Mouse (Mus musculus) right cerebral cortex, postnatal 10 days (tissue): Measurements from ENCODE around the gene Sgsm1.

Source experiments
- DNase-seq, 2 experiments: peaks; one replicate each; pipeline ENCODE4 v3.0.0; 2021; ENCODE audit warnings: low spot score in 2 of 2

The Sgsm1 gene

GRCm38 (mm10) chr5:113286048-113286447 is 24.5 kb downstream of the Sgsm1 start:
- no peak for DNase-seq

GRCm38 (mm10) chr5:113285541-113285940 is 25.0 kb downstream of the Sgsm1 start:
- DNase-seq, result peak in 1 of 2 experiments; percentile 25

- no peak for DNase-seq
Measured at GRCm38 (mm10) chr5:113283726-113284125, 26.9 kb downstream of the Sgsm1 start.

DNA sequence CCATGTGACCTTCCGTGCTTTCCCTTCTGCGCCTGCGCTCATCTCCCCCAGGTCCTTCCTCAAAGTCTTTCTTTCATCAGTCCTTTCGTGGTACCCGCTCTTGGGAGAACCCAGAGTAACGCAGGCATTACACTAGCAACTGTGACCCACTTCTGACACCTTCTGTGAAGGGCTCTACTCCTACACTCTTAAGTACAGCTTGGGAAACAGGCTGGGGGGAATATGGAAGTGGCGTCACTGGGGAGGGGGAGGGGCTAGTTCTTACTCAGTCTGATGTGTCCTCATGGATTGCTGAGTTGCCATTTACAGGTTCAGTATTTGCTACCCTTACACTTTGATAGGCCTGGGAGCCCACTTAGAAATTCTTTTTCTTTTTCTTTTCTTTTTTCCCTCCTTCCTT is 29.0 kb downstream of the Sgsm1 start:
- peak in 1 of 2 experiments; percentile 54 for DNase-seq

DNA sequence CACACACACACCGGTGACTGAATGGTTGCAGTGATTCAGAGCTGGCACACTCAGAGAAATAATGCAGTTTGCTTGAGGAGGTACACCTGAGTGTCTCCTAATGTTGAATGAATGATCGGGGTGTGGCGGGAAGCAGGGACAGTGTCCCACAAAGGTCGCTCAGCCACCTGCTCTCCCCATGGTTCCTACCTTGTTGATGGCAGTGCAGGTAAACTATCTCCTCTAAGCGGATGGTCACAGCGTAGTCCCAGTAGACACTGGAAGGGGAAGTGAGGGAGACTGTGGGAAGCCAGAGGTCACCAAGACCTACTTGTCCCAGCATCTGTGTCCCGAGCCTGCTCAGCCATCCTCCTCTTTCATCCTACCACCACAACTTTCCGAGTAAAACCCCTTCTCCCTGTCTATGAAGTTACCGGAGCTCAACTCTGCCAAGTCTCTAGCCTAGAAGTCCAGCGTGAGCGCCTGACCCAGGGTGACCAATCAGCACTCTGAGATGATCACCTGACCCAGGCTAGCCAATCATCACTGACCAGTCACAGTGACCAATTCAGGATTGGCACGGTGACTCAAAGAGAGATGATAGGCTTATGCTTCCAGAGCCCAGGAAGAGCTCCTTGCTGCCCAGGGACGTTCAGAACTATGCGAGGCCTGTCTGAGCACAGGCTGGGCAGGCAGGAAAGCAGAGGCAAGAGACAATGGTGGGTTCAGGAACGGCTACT is 30.3 kb downstream of the Sgsm1 start:
- peak in 1 of 2 experiments; percentile 63 for DNase-seq

- no peak for DNase-seq
Measured at GRCm38 (mm10) chr5:113275839-113276238, 34.7 kb downstream of the Sgsm1 start.

GRCm38 (mm10) chr5:113271207-113271811 is 39.3 kb downstream of the Sgsm1 start:
- peak; percentile 82 to 89 for DNase-seq

DNA sequence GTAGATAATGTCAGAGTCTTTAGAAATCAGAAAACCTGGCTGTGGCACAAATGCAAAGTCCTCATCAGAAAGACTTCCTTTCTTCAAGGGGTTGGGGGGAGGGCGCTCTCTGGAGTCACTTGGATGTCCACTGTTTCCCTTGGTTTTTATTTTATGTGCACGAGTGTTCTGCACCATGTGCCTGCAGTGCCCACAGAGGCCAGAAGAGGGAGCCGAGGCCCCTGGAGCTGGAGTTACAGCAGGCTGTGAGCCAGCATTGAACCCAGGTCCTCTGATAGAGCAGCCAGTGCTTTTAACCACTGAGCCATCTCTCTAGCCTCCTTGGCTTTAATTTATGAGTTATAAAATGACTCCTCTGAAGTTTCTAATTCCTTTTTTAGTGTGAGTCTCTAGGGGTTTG is 40.5 kb downstream of the Sgsm1 start:
- no peak for DNase-seq

DNA sequence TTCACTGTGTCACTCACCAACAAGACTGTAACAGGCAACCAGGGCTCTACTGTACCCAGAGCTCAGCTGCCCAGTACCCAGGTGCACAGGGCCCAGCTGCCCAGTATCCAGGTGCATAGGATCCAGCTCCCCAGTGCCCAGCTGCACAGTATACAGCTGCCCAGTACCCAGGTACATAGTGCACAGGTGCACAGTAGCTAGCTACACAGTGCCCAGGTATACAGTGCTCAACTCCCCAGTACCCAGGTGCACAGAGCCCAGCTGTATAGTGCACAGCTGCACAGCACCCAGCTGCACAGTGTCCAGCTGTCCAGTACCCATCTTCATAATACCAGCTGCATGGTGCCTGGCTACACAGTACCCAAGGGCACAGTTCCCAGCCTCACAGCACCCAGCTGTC is 42.3 kb downstream of the Sgsm1 start:
- DNase-seq, result no peak

DNA sequence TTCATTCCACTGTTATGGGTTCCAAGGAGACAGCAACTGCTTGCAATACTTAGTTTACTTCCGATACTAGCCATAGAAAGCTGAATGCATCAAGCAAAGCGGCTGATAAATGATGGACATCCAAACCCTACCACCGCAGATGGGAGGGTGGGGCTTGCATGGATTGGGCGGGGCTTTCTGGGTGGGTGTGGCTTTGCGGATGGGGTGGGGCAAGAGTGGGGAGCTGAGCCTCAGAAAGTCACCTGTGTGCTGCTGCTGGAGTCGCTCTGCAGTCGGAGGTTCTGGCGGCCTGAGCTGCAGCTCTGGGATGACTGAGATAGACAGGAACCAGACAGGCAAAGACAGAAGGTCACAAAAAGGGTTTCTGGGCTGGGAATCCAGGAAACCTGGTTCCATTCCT is 44.9 kb downstream of the Sgsm1 start:
- DNase-seq, result no peak

GRCm38 (mm10) chr5:113250806-113251205 is 59.8 kb downstream of the Sgsm1 start:
- no peak for DNase-seq

DNA sequence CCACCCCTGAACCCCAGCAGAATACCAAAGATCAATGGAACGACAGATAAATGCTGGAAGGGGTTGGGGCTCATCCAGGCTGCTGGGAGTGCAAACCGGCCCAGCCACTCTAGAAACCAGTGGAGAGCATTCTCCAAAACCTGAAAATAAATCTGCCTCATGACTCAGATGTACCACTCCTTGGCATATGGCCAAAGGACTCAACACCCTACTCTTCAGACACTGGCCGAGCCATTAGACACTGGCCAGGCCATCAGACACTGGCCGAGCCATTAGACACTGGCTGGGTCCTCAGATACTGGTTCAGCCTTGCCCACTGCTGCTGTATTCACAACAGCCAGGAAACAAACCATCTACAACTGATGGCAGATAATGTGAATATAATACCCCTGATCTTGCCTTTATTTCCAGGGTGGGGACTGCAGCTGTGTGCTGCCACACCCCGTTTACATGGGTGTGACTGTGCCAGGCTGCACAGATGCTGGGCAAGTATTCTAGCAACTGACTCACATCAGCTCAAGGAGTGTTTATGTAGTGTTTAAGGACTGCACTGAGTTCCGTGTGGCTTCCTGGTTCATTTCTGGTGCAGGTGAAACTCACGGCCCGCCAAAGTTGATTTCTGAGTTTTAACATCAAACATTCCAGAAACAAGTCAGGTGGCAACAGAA is 61.2 kb downstream of the Sgsm1 start:
- no peak for DNase-seq

GRCm38 (mm10) chr5:113230196-113230595 is 80.4 kb downstream of the Sgsm1 start:
- DNase-seq, result no peak

DNA sequence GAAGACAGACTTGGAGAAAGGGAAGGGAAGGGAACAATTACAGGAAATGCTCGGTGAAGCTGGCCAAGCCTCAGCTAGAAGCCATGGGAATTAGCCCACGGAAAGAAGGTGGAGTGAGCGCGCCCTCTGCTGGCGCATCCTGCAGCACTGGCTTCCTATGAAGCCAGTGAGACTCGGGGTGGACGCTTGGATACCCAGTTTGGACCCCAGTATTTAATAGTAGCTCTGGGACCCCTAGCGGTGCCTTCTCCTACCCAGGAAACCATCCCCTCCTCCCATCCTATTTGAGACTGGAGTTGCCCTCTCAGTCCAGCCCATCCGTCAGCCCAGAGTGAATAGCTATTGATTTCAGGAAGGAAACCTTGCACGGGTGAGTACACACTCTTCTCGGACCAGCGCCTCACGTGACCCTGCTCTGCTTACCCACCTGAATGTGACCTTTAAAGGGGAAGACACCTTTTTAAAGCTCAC is 83.9 kb downstream of the Sgsm1 start, which contains the start of gene Tmem211:
TSS of gene Tmem211 (plus strand) at position 278 of the 471 bp plus-strand sequence.
- peak; percentile 89 to 92 for DNase-seq

DNA sequence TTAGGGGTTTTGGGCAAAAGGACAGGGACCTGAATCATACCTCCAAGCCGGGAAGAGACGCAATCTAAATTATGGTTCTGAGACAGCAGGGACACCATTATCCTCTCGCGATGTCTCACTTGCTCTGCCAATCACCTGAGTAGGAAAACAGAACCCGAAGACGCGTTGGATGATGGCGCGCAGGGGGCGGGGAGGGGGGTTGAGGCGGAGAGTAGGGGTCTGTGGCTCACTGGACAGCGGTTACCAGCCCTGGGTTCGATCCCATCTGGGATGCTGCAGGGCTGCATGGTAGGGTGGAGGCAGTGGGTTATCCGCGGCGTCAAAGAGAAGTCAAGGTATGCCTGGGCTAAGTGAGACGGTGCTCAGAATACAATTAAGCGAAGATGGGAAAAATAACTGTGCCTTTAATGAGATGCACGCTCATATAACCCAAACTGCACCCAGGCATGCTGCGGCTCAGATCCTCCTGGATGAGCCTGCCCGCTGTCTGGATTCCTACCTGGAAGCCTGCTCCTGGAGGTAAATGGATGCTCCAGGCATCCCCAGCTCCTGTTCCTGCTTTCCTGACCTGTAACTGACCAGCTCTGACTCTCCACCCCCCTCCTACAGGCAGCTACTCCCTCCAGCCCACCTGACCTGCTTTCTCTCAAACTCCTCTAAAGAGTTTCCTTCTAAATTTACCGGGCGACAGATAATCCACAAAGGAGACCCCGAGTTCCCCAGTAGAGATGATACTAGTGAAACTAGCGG is 84.7 kb downstream of the Sgsm1 start:
- DNase-seq, result no peak

DNA sequence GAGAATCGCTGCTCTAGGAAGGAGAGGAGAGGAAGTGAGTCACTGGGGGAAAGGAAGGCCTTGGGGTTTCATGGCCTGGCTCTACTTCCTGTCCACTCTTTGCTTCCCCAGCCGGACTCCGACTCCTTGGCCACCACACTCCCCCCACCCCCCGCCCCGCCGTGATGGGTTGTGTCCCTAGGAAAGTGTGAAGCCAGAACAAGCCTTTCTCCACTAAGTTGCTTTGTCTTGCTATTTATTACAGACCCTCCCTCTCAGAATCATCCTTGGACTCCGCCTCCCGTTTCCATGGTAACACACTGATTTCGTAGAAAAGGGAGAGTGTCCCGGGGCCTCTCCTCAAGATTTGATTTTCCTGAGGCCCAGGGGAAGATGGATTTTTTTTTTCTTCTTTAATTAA is 85.3 kb downstream of the Sgsm1 start:
- no peak for DNase-seq

DNA sequence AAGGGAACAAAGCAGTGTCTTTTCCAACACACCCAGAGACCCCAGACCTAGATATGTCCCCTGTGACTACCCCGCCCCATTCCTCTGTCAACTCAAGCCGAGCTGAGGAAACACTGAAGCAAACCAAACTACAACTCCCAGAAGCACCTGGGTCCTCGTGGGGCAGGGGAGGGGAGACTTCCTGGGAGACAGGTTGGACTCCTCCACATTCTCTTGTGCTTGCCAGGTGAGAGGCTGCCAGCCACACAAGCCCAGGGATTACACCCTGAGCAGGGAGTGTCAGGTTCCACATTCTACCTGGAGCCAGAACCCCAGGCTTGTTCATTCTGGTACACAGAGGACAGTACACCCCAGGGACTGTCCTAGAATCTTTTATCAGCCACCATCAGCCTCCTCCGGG is 86.7 kb downstream of the Sgsm1 start:
- DNase-seq, result no peak

DNA sequence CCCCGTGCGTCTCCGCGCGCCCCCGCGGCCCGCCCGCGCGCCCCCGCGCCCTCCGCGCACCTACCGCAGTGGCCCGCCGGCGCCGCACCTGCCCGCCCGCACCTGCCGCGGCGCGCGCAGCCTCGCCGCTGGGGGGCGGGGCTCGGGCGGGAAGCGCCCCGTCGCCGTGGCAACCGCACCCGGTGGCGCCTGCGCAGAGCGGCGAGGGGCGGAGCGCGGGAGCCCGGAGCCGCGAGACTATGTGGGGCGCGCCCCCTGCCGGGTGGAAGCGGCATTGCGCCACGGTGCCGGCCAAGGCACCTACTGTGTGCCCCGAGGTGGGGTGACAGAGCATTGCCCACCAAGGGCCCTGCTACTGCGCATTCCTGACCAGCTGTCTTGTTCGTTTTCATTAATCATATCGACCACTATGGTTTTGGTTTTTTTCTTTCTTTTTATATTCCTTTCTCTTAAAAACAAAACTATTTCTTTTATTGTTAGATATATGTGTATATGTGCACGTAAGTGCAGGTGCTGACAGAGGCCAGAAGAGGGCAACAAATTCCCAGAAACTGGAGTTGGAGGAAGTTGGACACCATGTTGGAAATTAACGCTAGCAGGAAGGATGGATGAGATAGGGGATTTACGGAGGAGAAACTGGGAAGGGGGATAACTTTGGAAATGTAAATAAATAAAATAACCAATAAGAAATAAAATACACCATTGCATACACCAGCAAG is 89.3 kb downstream of the Sgsm1 start, which contains the start of gene 2900026A02Rik:
TSS of gene 2900026A02Rik (minus strand) at position 90 of the 719 bp plus-strand sequence.
- peak; percentile 74 to 85 for DNase-seq

DNA sequence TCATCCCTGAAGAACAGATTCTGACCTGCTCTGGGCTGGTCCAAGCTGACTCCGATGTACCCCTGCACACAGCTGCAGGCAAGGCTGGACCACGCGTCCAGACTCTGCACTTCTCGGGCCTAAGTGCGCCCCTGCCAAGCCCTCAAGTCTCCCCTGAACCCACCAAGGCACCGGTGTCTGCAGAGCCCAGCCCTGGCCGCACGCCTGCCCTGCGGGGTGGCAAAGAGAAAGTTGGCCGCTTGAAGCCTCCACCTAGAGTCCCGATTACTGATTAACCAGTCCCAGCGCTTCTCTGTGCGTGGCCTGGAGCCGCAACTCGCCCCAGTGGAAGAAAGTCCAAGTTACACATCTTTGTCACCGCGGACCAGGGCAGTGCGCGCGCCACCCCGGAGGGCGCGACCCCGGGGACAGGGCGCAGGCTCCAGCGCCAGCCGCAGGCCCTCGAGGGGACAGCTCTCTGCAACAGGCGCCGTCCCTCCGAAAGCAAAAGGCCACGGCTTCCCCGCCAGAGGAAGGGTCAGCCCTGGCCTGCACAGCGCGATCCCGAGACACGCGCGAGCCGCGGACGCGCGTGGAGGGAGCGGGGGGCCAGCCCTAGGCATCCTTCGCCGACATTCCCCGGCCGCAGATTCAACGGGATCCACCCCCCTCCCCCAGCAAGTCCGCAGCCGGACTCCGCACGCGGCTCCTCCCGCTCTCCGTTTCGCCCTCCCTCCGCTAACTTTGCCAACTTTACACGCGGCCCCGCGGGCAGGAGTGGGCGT is 90.0 kb downstream of the Sgsm1 start:
- DNase-seq, result no peak

- no peak for DNase-seq
Measured at GRCm38 (mm10) chr5:113219876-113220275, 90.7 kb downstream of the Sgsm1 start.
